Mouse (Mus musculus) hindbrain, postnatal 0 days (tissue): ENCODE results near the gene Urad. TPM values are rescaled to one million over a fixed set of nuclear protein-coding genes. Genes with fewer than 3 reads are reported as not detected.

Source experiments
- ATAC-seq: fragments of 200-750 bp; cut with Nextera tagmentation; 2 replicates; pipeline ENCODE4 v1.8.0; 2017; ENCODE audit warnings: mild to moderate bottlenecking, moderate TSS enrichment, moderate library complexity
- DNase-seq: peaks from one replicate; pipeline ENCODE4 v3.0.0-alpha.2; 2015; ENCODE audit warnings: low spot score
- H3K27ac ChIP-seq: fragments of 300-500 bp; sonication (generic); 2 replicates; pipeline ENCODE4 v1.5.1; 2014; ENCODE audit warnings: mild to moderate bottlenecking
- H3K27me3 ChIP-seq: fragments of 300-500 bp; sonication (generic); 2 replicates; pipeline ENCODE4 v1.6.1; 2014; ENCODE audit warnings: low read length, mixed read lengths; ENCODE audit not compliant: insufficient read depth
- H3K36me3 ChIP-seq: fragments of 300-500 bp; sonication (generic); 2 replicates; pipeline ENCODE4 v1.6.1; 2014; ENCODE audit warnings: low read length, mixed read lengths; ENCODE audit not compliant: insufficient read depth
- H3K4me1 ChIP-seq: fragments of 300-500 bp; sonication (generic); 2 replicates; pipeline ENCODE4 v1.6.1; 2014; ENCODE audit warnings: antibody characterized with exemption, low read length, mixed read lengths; ENCODE audit not compliant: insufficient read depth
- H3K4me2 ChIP-seq: fragments of 300-500 bp; sonication (generic); 2 replicates; pipeline ENCODE4 v1.6.1; 2014; ENCODE audit warnings: low read depth, mild to moderate bottlenecking, low read length, moderate library complexity, mixed read lengths
- H3K4me3 ChIP-seq: fragments of 300-500 bp; sonication (generic); 2 replicates; pipeline ENCODE4 v1.5.1; 2014; ENCODE audit warnings: low read length
- H3K9ac ChIP-seq: fragments of 300-500 bp; sonication (generic); replicated peaks from 2 replicates; pipeline ENCODE4 v1.6.1; 2014; ENCODE audit warnings: mild to moderate bottlenecking, low read length, moderate library complexity, mixed read lengths
- H3K9me3 ChIP-seq: fragments of 300-500 bp; sonication (generic); 2 replicates; pipeline ENCODE4 v1.6.1; 2016; ENCODE audit warnings: low read length, mixed read lengths
- CTCF ChIP-seq: IDR thresholded peaks from 2 replicates; pipeline ENCODE4 v1.5.1; 2016; ENCODE audit warnings: antibody characterized with exemption, control low read depth, low read depth
- WGBS: fragments of 180-500 bp; shearing (Covaris S2); extraction: QIAGEN DNeasy Blood & Tissue Kit; methylation state at CpG from one replicate; pipeline ENCODE4 v1.1.7; 2014; 5-methylcytosine and 5-hydroxymethylcytosine counted together
- polyA plus RNA-seq: library from polyadenylated mRNA; unstranded; fragments of >200 nt; fragmentation: Nextera tagmentation; extraction: Ambion mirVana; gene quantifications from 2 replicates; pipeline ENCODE4 v1.2.1, GENCODE M21; 2015
- total RNA-seq: library from RNA; depleted of rRNA; stranded (reverse); fragments of >200 nt; gene quantifications from 2 replicates; pipeline ENCODE4 v1.2.3, GENCODE M21; 2014

Urad gene
- total and polyA plus RNA-seq, 2 experiments from 2014 or later = not detected

GRCm38 (mm10) chr5:147314646-147315431, 7.4 kb downstream of the Urad start:
- Histone ChIP-seq H3K27ac (no peak overlapping the region), H3K4me1 (no peaks in the 10 kb centered on the region), H3K9me3 (no peaks in the 10 kb centered on the region), H3K4me2 (peak overlapping the region; percentile 22; the same call in 1 of the 2 replicates), H3K4me3 (peak overlapping the region; percentile 8; the same call in 1 of the 2 replicates), H3K27me3 (peaks cover 92% of the 10 kb centered on the region), H3K9ac (no peak overlapping the region), H3K36me3 (no peaks in the 10 kb centered on the region)
- WGBS = under 1% methylated on average over 39 of the region's 39 CpGs
- no peak for TF ChIP-seq CTCF
- DNase-seq (peak; percentile 32), ATAC-seq (0 out of 2 replicates have a peak, but pooled peaks have one; percentile 45)

GRCm38 (mm10) chr5:147312830-147313685, 9.2 kb downstream of the Urad start:
- H3K4me2 ChIP-seq = no peak overlapping the region
- DNase-seq (no peak), ATAC-seq (no peak)
- no peak overlapping the region for H3K4me3 ChIP-seq
- no peaks in the 10 kb centered on the region for H3K36me3 ChIP-seq
- whole genome bisulfite sequencing = 2% methylated on average over 27 of the region's 27 CpGs
- H3K9ac ChIP-seq = no peak overlapping the region
- no peaks in the 10 kb centered on the region for H3K9me3 ChIP-seq
- no peak overlapping the region for H3K27ac ChIP-seq
- TF ChIP-seq CTCF = no peak
- peaks cover 99% of the 10 kb centered on the region for H3K27me3 ChIP-seq
- H3K4me1 ChIP-seq = no peaks in the 10 kb centered on the region

- ATAC-seq (no peak), DNase-seq (no peak)
- H3K36me3 ChIP-seq = no peaks in the 10 kb centered on the region
- no peak overlapping the region for H3K4me3 ChIP-seq
- H3K9me3 ChIP-seq = no peaks in the 10 kb centered on the region
- no peaks in the 10 kb centered on the region for H3K4me1 ChIP-seq
- H3K9ac ChIP-seq = no peak overlapping the region
- WGBS = 4% methylated on average over 2 of the region's 2 CpGs
- peaks cover 99% of the 10 kb centered on the region for H3K27me3 ChIP-seq
- H3K27ac ChIP-seq = no peak overlapping the region
- no peak overlapping the region for H3K4me2 ChIP-seq
- TF ChIP-seq CTCF = no peak
Observed at GRCm38 (mm10) chr5:147309786-147310185, 12.5 kb downstream of the Urad start.

GRCm38 (mm10) chr5:147308451-147308850, 13.8 kb downstream of the Urad start:
- H3K9ac ChIP-seq = no peak overlapping the region
- WGBS = 5% methylated on average over 9 of the region's 9 CpGs

GRCm38 (mm10) chr5:147307398-147307785, 14.8 kb downstream of the Urad start:
- H3K9me3 ChIP-seq = no peaks in the 10 kb centered on the region
- no peak overlapping the region for H3K9ac ChIP-seq
- WGBS = 1% methylated on average over 12 of the region's 12 CpGs
- ATAC-seq (no peak), DNase-seq (no peak)
- no peaks in the 10 kb centered on the region for H3K4me1 ChIP-seq
- TF ChIP-seq CTCF = no peak
- H3K27ac ChIP-seq = no peak overlapping the region
- H3K4me2 ChIP-seq = no peak overlapping the region
- H3K27me3 ChIP-seq = peaks cover 100% of the 10 kb centered on the region
- no peaks in the 10 kb centered on the region for H3K36me3 ChIP-seq
- no peak overlapping the region for H3K4me3 ChIP-seq

More at GRCm38 (mm10) chr5:147308451-147308850, 13.8 kb downstream of the Urad start:
- no peaks in the 10 kb centered on the region for H3K9me3 ChIP-seq
- no peaks in the 10 kb centered on the region for H3K36me3 ChIP-seq
- no peak for TF ChIP-seq CTCF
- no peak overlapping the region for H3K4me3 ChIP-seq
- no peak overlapping the region for H3K27ac ChIP-seq
- ATAC-seq = no peak
- H3K4me2 ChIP-seq = no peak overlapping the region
- H3K4me1 ChIP-seq = no peaks in the 10 kb centered on the region
- DNase-seq = no peak
- peaks cover 99% of the 10 kb centered on the region for H3K27me3 ChIP-seq

GRCm38 (mm10) chr5:147306638-147307397, 15.4 kb downstream of the Urad start, which contains the start of gene Cdx2:
Gene Cdx2 (minus strand): TSS chr5:147307270.
- H3K9me3 ChIP-seq = no peaks in the 10 kb centered on the region
- no peak for TF ChIP-seq CTCF
- no peak; the same call in 1 of the 2 replicates for ATAC-seq
- WGBS = under 1% methylated on average over 63 of the region's 63 CpGs
- H3K4me1 ChIP-seq = no peaks in the 10 kb centered on the region
- H3K27me3 ChIP-seq = peaks cover 99% of the 10 kb centered on the region
- H3K9ac ChIP-seq = no peak within 1 kb of the TSS
- H3K4me3 ChIP-seq = peak within 1 kb of the TSS; percentile 7
- no peaks in the 10 kb centered on the region for H3K36me3 ChIP-seq
- H3K4me2 ChIP-seq = no peak within 1 kb of the TSS
- no peak for DNase-seq
- no peak within 1 kb of the TSS for H3K27ac ChIP-seq
